Mouse (Mus musculus) olfactory bulb, adult 2 months (tissue): Measurements from ENCODE around the gene Plekha6.

ENCODE experiments used
- CTCF ChIP-seq: fragments of 200-500 bp; IDR thresholded peaks from 2 replicates; pipeline ENCODE4 v1.5.1; 2012; ENCODE audit warnings: low read depth, mild to moderate bottlenecking, low read length, moderate library complexity; ENCODE audit not compliant: insufficient read depth
- POLR2A ChIP-seq: fragments of 200-500 bp; IDR thresholded peaks from 2 replicates; pipeline ENCODE4 v1.6.1; 2012; ENCODE audit warnings: mild to moderate bottlenecking, low read depth, low read length, moderate library complexity; ENCODE audit not compliant: insufficient read depth

- TF ChIP-seq CTCF (no peak), POLR2A (no peak)
Observed at GRCm38 (mm10) chr1:133135808-133136207, 28.2 kb upstream of the Plekha6 start.
